Mouse (Mus musculus): ENCODE data around the gene Hist1h2bj. TPM values are rescaled to one million over a fixed set of nuclear protein-coding genes. Genes with fewer than 3 reads are reported as not detected.

The Hist1h2bj gene
- polyA plus RNA-seq, 1 experiment from 2014 or later: 1.4 TPM

- ATAC-seq (ENCODE audit: low read depth): no peak
- peaks cover 82% of the 10 kb centered on the region for H3K27me3 ChIP-seq (ENCODE audit: control insufficient read depth, insufficient read depth, low read length)
- H3K4me1 ChIP-seq (ENCODE audit: control insufficient read depth, insufficient read depth, low read length): no peaks in the 10 kb centered on the region
- H3K4me3 ChIP-seq (ENCODE audit: low read depth, low read length): no peak overlapping the region
- H3K9me3 ChIP-seq (ENCODE audit: control insufficient read depth, low read length): no peaks in the 10 kb centered on the region
- 21% methylated on average over 3 of the region's 3 CpGs for WGBS
- H3K4me2 ChIP-seq (ENCODE audit: low read depth, low read length): no peak overlapping the region
- no peaks in the 10 kb centered on the region for H3K36me3 ChIP-seq (ENCODE audit: control insufficient read depth, insufficient read depth, low read length)
- H3K9ac ChIP-seq (replicated peaks; ENCODE audit: low read depth, low read length): no peak overlapping the region
- H3K27ac ChIP-seq (ENCODE audit: low read depth, low read length): no peak overlapping the region
These were observed 44.6 kb upstream of the Hist1h2bj start for GRCm38 (mm10) chr13:21998412-21998811.

GRCm38 (mm10) chr13:21999147-21999546, 43.9 kb upstream of the Hist1h2bj start:
- Histone ChIP-seq H3K4me2 (ENCODE audit: low read depth, low read length) (no peak overlapping the region), H3K27ac (ENCODE audit: low read depth, low read length) (no peak overlapping the region), H3K4me3 (ENCODE audit: low read depth, low read length) (no peak overlapping the region), H3K9ac (replicated peaks; ENCODE audit: low read depth, low read length) (no peak overlapping the region), H3K4me1 (ENCODE audit: control insufficient read depth, insufficient read depth, low read length) (no peaks in the 10 kb centered on the region), H3K36me3 (ENCODE audit: control insufficient read depth, insufficient read depth, low read length) (no peaks in the 10 kb centered on the region), H3K9me3 (ENCODE audit: control insufficient read depth, low read length) (no peaks in the 10 kb centered on the region), H3K27me3 (ENCODE audit: control insufficient read depth, insufficient read depth, low read length) (peaks cover 82% of the 10 kb centered on the region)
- WGBS: 46% methylated on average over 4 of the region's 4 CpGs
- no peak for ATAC-seq (ENCODE audit: low read depth)

GRCm38 (mm10) chr13:22001346-22001745, 41.7 kb upstream of the Hist1h2bj start:
- Histone ChIP-seq H3K4me1 (ENCODE audit: control insufficient read depth, insufficient read depth, low read length) (peaks cover 8% of the 10 kb centered on the region; the same call in 1 of the 2 replicates), H3K36me3 (ENCODE audit: control insufficient read depth, insufficient read depth, low read length) (no peaks in the 10 kb centered on the region), H3K4me3 (ENCODE audit: low read depth, low read length) (no peak overlapping the region), H3K27ac (ENCODE audit: low read depth, low read length) (no peak overlapping the region), H3K9me3 (ENCODE audit: control insufficient read depth, low read length) (no peaks in the 10 kb centered on the region), H3K4me2 (ENCODE audit: low read depth, low read length) (no peak overlapping the region), H3K9ac (replicated peaks; ENCODE audit: low read depth, low read length) (no peak overlapping the region), H3K27me3 (ENCODE audit: control insufficient read depth, insufficient read depth, low read length) (peaks cover 87% of the 10 kb centered on the region)
- ATAC-seq (ENCODE audit: low read depth): no peak
- 62% methylated on average over 2 of the region's 2 CpGs for WGBS

- H3K9me3 ChIP-seq (ENCODE audit: control insufficient read depth, low read length): no peaks in the 10 kb centered on the region
- no peak overlapping the region for H3K9ac ChIP-seq (replicated peaks; ENCODE audit: low read depth, low read length)
- no peak overlapping the region for H3K4me2 ChIP-seq (ENCODE audit: low read depth, low read length)
- no peak overlapping the region for H3K4me3 ChIP-seq (ENCODE audit: low read depth, low read length)
- no peak for ATAC-seq (ENCODE audit: low read depth)
- 26% methylated on average over 5 of the region's 5 CpGs for WGBS
- no peaks in the 10 kb centered on the region for H3K36me3 ChIP-seq (ENCODE audit: control insufficient read depth, insufficient read depth, low read length)
- peaks cover 13% of the 10 kb centered on the region for H3K4me1 ChIP-seq (ENCODE audit: control insufficient read depth, insufficient read depth, low read length)
- H3K27ac ChIP-seq (ENCODE audit: low read depth, low read length): no peak overlapping the region
- peaks cover 88% of the 10 kb centered on the region for H3K27me3 ChIP-seq (ENCODE audit: control insufficient read depth, insufficient read depth, low read length)
These were observed 41.2 kb upstream of the Hist1h2bj start for GRCm38 (mm10) chr13:22001823-22002222.

- H3K4me2 ChIP-seq (ENCODE audit: low read depth, low read length): peak overlapping the region; percentile 55
- H3K4me1 ChIP-seq (ENCODE audit: control insufficient read depth, insufficient read depth, low read length): peaks cover 15% of the 10 kb centered on the region
- H3K9me3 ChIP-seq (ENCODE audit: control insufficient read depth, low read length): no peaks in the 10 kb centered on the region
- H3K36me3 ChIP-seq (ENCODE audit: control insufficient read depth, insufficient read depth, low read length): no peaks in the 10 kb centered on the region
- WGBS: 1% methylated on average over 45 of the region's 45 CpGs
- H3K27me3 ChIP-seq (ENCODE audit: control insufficient read depth, insufficient read depth, low read length): peaks cover 93% of the 10 kb centered on the region
- peak overlapping the region; percentile 27 for H3K4me3 ChIP-seq (ENCODE audit: low read depth, low read length)
- H3K27ac ChIP-seq (ENCODE audit: low read depth, low read length): no peak overlapping the region
- peak overlapping the region; percentile 28; the same call in 1 of the 2 replicates for H3K9ac ChIP-seq (replicated peaks; ENCODE audit: low read depth, low read length)
- peak; percentile 62; the same call in 1 of the 2 replicates for ATAC-seq (ENCODE audit: low read depth)
These were observed 37.2 kb upstream of the Hist1h2bj start for GRCm38 (mm10) chr13:22005605-22006333.

- peak overlapping the region; percentile 55 for H3K4me2 ChIP-seq (ENCODE audit: low read depth, low read length)
- peak overlapping the region; percentile 28; the same call in 1 of the 2 replicates for H3K9ac ChIP-seq (replicated peaks; ENCODE audit: low read depth, low read length)
- H3K27me3 ChIP-seq (ENCODE audit: control insufficient read depth, insufficient read depth, low read length): peaks cover 90% of the 10 kb centered on the region
- no peak overlapping the region for H3K27ac ChIP-seq (ENCODE audit: low read depth, low read length)
- peak overlapping the region; percentile 27 for H3K4me3 ChIP-seq (ENCODE audit: low read depth, low read length)
- peaks cover 15% of the 10 kb centered on the region for H3K4me1 ChIP-seq (ENCODE audit: control insufficient read depth, insufficient read depth, low read length)
- H3K36me3 ChIP-seq (ENCODE audit: control insufficient read depth, insufficient read depth, low read length): no peaks in the 10 kb centered on the region
- H3K9me3 ChIP-seq (ENCODE audit: control insufficient read depth, low read length): no peaks in the 10 kb centered on the region
- ATAC-seq (ENCODE audit: low read depth): peak; percentile 33; the same call in 1 of the 2 replicates
- under 1% methylated on average over 38 of the region's 38 CpGs for WGBS
These were observed 36.5 kb upstream of the Hist1h2bj start for GRCm38 (mm10) chr13:22006334-22007120.

GRCm38 (mm10) chr13:22007121-22007510, 35.9 kb upstream of the Hist1h2bj start:
- Histone ChIP-seq H3K27me3 (ENCODE audit: control insufficient read depth, insufficient read depth, low read length) (peaks cover 88% of the 10 kb centered on the region), H3K9me3 (ENCODE audit: control insufficient read depth, low read length) (no peaks in the 10 kb centered on the region), H3K36me3 (ENCODE audit: control insufficient read depth, insufficient read depth, low read length) (no peaks in the 10 kb centered on the region), H3K27ac (ENCODE audit: low read depth, low read length) (no peak overlapping the region), H3K4me2 (ENCODE audit: low read depth, low read length) (peak overlapping the region; percentile 55; the same call in 1 of the 2 replicates), H3K9ac (replicated peaks; ENCODE audit: low read depth, low read length) (no peak overlapping the region), H3K4me1 (ENCODE audit: control insufficient read depth, insufficient read depth, low read length) (peaks cover 15% of the 10 kb centered on the region), H3K4me3 (ENCODE audit: low read depth, low read length) (no peak overlapping the region)
- 4% methylated on average over 18 of the region's 18 CpGs for WGBS
- ATAC-seq (ENCODE audit: low read depth): no peak

GRCm38 (mm10) chr13:22007872-22008271, 35.1 kb upstream of the Hist1h2bj start:
- Histone ChIP-seq H3K9ac (replicated peaks; ENCODE audit: low read depth, low read length) (no peak overlapping the region), H3K36me3 (ENCODE audit: control insufficient read depth, insufficient read depth, low read length) (no peaks in the 10 kb centered on the region), H3K4me2 (ENCODE audit: low read depth, low read length) (no peak overlapping the region), H3K27ac (ENCODE audit: low read depth, low read length) (no peak overlapping the region), H3K9me3 (ENCODE audit: control insufficient read depth, low read length) (no peaks in the 10 kb centered on the region), H3K27me3 (ENCODE audit: control insufficient read depth, insufficient read depth, low read length) (peaks cover 88% of the 10 kb centered on the region), H3K4me1 (ENCODE audit: control insufficient read depth, insufficient read depth, low read length) (peaks cover 15% of the 10 kb centered on the region), H3K4me3 (ENCODE audit: low read depth, low read length) (no peak overlapping the region)
- 55% methylated on average over 7 of the region's 7 CpGs for WGBS
- no peak for ATAC-seq (ENCODE audit: low read depth)

- ATAC-seq (ENCODE audit: low read depth): no peak
- Histone ChIP-seq H3K27ac (ENCODE audit: low read depth, low read length) (no peak overlapping the region), H3K4me3 (ENCODE audit: low read depth, low read length) (no peak overlapping the region), H3K36me3 (ENCODE audit: control insufficient read depth, insufficient read depth, low read length) (no peaks in the 10 kb centered on the region), H3K4me2 (ENCODE audit: low read depth, low read length) (no peak overlapping the region), H3K27me3 (ENCODE audit: control insufficient read depth, insufficient read depth, low read length) (peaks cover 85% of the 10 kb centered on the region), H3K9ac (replicated peaks; ENCODE audit: low read depth, low read length) (no peak overlapping the region), H3K9me3 (ENCODE audit: control insufficient read depth, low read length) (no peaks in the 10 kb centered on the region), H3K4me1 (ENCODE audit: control insufficient read depth, insufficient read depth, low read length) (peaks cover 15% of the 10 kb centered on the region)
- 68% methylated on average over 3 of the region's 3 CpGs for WGBS
These were observed 34.3 kb upstream of the Hist1h2bj start for GRCm38 (mm10) chr13:22008707-22009106.

All from neural tube, embryonic 14.5 days (tissue).